Mouse (Mus musculus) midbrain, embryonic 15.5 days (tissue): ENCODE data around the gene Schip1. TPM values are rescaled to one million over a fixed set of nuclear protein-coding genes. Genes with fewer than 3 reads are reported as not detected.

Experiments
- ATAC-seq: fragments of 200-750 bp; cut with Nextera tagmentation; replicated peaks from 2 replicates; pipeline ENCODE4 v1.8.0; 2017; ENCODE audit warnings: moderate TSS enrichment
- H3K27ac ChIP-seq: fragments of 300-500 bp; sonication (generic); 2 replicates; pipeline ENCODE4 v1.5.1; 2015; ENCODE audit warnings: mild to moderate bottlenecking, inconsistent platforms
- H3K27me3 ChIP-seq: fragments of 300-500 bp; sonication (generic); replicated peaks from 2 replicates; pipeline ENCODE4 v1.6.1; 2015; ENCODE audit warnings: inconsistent platforms
- H3K36me3 ChIP-seq: fragments of 300-500 bp; sonication (generic); replicated peaks from 2 replicates; pipeline ENCODE4 v1.6.1; 2015; ENCODE audit warnings: inconsistent platforms
- H3K4me1 ChIP-seq: fragments of 300-500 bp; sonication (generic); 2 replicates; pipeline ENCODE4 v1.6.1; 2015; ENCODE audit warnings: inconsistent platforms
- H3K4me2 ChIP-seq: fragments of 300-500 bp; sonication (generic); 2 replicates; pipeline ENCODE4 v1.6.1; 2015; ENCODE audit warnings: inconsistent platforms, mild to moderate bottlenecking, moderate library complexity
- H3K4me3 ChIP-seq: fragments of 300-500 bp; sonication (generic); 2 replicates; pipeline ENCODE4 v1.5.1; 2015; ENCODE audit warnings: mild to moderate bottlenecking, inconsistent platforms
- H3K9ac ChIP-seq: fragments of 300-500 bp; sonication (generic); 2 replicates; pipeline ENCODE4 v1.6.1; 2015; ENCODE audit warnings: mild to moderate bottlenecking, inconsistent platforms
- H3K9me3 ChIP-seq: fragments of 300-500 bp; sonication (generic); 2 replicates; pipeline ENCODE4 v1.6.1; 2016; ENCODE audit warnings: inconsistent platforms
- whole genome bisulfite sequencing: fragments of 180-500 bp; shearing (Covaris S2); methylation state at CpG from one replicate; pipeline ENCODE4 v1.1.7; 2015; ENCODE audit warnings: mixed read lengths; 5-methylcytosine and 5-hydroxymethylcytosine counted together
- polyA plus RNA-seq: library from polyadenylated mRNA; unstranded; fragments of >200 nt; fragmentation: Nextera tagmentation; extraction: Ambion mirVana; gene quantifications from 2 replicates; pipeline ENCODE4 v1.2.1, GENCODE M21; 2015

Schip1 gene
- polyA plus RNA-seq, 1 experiment from 2014 or later, result 129 TPM

DNA sequence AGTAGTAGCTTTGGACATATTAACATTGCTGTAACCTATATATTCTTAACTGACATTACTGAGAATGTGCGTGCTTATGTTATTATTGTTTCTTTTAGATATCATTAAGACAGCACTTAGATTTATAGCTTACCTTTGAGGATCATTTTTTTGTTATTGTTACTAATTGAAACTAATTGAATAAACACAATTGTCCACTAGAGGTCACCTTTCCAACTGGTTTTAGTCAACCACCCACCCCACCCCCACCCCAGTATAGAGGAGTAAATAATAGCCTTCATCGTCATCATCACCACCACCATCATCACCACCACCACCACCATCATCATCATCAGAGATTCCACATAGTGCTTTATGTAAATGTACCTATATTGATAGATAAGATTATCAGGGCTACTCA, 498.2 kb downstream of the Schip1 start:
- Histone ChIP-seq H3K27ac (no peak overlapping the region), H3K4me1 (peaks cover 16% of the 10 kb centered on the region), H3K9me3 (no peaks in the 10 kb centered on the region), H3K4me3 (no peak overlapping the region), H3K27me3 (no peaks in the 10 kb centered on the region), H3K36me3 (no peaks in the 10 kb centered on the region), H3K4me2 (no peak overlapping the region), H3K9ac (no peak overlapping the region)
- 75% methylated on average over 2 of the region's 2 CpGs for WGBS
- ATAC-seq, result no peak

- Histone ChIP-seq H3K27ac (peak overlapping the region; percentile 30; the same call in 1 of the 2 replicates), H3K36me3 (no peaks in the 10 kb centered on the region), H3K4me3 (no peak overlapping the region), H3K4me2 (no peak overlapping the region), H3K9me3 (no peaks in the 10 kb centered on the region), H3K4me1 (peaks cover 16% of the 10 kb centered on the region), H3K27me3 (no peaks in the 10 kb centered on the region), H3K9ac (no peak overlapping the region)
- 54% methylated on average over 8 of the region's 8 CpGs for WGBS
- peak; percentile 49 for ATAC-seq
Measured at GRCm38 (mm10) chr3:68563922-68564321, 499.3 kb downstream of the Schip1 start.

GRCm38 (mm10) chr3:68564978-68565674, 500.5 kb downstream of the Schip1 start:
- ATAC-seq, result peak; percentile 55; the same call in 1 of the 2 replicates
- H3K9me3 ChIP-seq, result no peaks in the 10 kb centered on the region
- peaks cover 16% of the 10 kb centered on the region for H3K4me1 ChIP-seq
- 46% methylated on average over 10 of the region's 10 CpGs for WGBS
- no peak overlapping the region for H3K27ac ChIP-seq
- no peak overlapping the region for H3K4me3 ChIP-seq
- H3K27me3 ChIP-seq, result no peaks in the 10 kb centered on the region
- H3K4me2 ChIP-seq, result no peak overlapping the region
- no peak overlapping the region for H3K9ac ChIP-seq
- H3K36me3 ChIP-seq, result no peaks in the 10 kb centered on the region

GRCm38 (mm10) chr3:68565675-68566055, 501.1 kb downstream of the Schip1 start:
- Histone ChIP-seq H3K4me3 (no peak overlapping the region), H3K9ac (no peak overlapping the region), H3K27ac (no peak overlapping the region), H3K36me3 (no peaks in the 10 kb centered on the region), H3K4me1 (peaks cover 16% of the 10 kb centered on the region), H3K4me2 (no peak overlapping the region), H3K27me3 (no peaks in the 10 kb centered on the region), H3K9me3 (no peaks in the 10 kb centered on the region)
- ATAC-seq, result no peak
- WGBS, result 49% methylated on average over 4 of the region's 4 CpGs

DNA sequence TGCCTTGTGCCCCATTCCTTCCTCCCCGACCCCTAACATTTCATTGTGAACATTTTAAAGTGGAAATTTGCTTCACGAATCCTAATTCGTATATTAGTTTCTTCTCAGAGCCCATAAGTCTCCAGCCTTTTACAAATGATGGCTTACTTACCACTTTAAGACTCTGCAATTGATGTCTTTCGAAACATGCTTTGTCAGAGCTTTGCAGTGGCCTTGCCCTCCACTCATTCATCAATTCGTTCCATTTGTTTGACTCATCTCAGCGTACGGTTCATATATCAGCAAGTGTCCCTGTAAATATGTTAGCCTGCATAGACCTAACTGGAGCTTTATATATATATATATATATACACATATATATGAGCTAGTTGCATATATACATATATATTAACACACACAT, 503.0 kb downstream of the Schip1 start:
- no peak overlapping the region for H3K9ac ChIP-seq
- H3K9me3 ChIP-seq, result no peaks in the 10 kb centered on the region
- WGBS, result 76% methylated on average over 7 of the region's 7 CpGs

GRCm38 (mm10) chr3:68568149-68568548, 503.5 kb downstream of the Schip1 start:
- WGBS, result 83% methylated on average over 3 of the region's 3 CpGs
- Histone ChIP-seq H3K4me1 (peaks cover 24% of the 10 kb centered on the region), H3K4me2 (no peak overlapping the region), H3K27ac (no peak overlapping the region), H3K4me3 (no peak overlapping the region), H3K27me3 (no peaks in the 10 kb centered on the region), H3K9me3 (no peaks in the 10 kb centered on the region), H3K9ac (no peak overlapping the region), H3K36me3 (no peaks in the 10 kb centered on the region)
- ATAC-seq, result no peak

More for the DNA sequence above, 503.0 kb downstream of the Schip1 start:
- Histone ChIP-seq H3K4me2 (no peak overlapping the region), H3K4me3 (no peak overlapping the region), H3K27me3 (no peaks in the 10 kb centered on the region), H3K36me3 (no peaks in the 10 kb centered on the region), H3K4me1 (peaks cover 21% of the 10 kb centered on the region), H3K27ac (no peak overlapping the region)
- ATAC-seq, result no peak

- Histone ChIP-seq H3K4me3 (no peak overlapping the region), H3K27me3 (no peaks in the 10 kb centered on the region), H3K4me1 (peaks cover 27% of the 10 kb centered on the region), H3K9me3 (no peaks in the 10 kb centered on the region), H3K4me2 (no peak overlapping the region), H3K9ac (no peak overlapping the region), H3K27ac (no peak overlapping the region), H3K36me3 (no peaks in the 10 kb centered on the region)
- ATAC-seq, result no peak
- WGBS, result 47% methylated on average over 7 of the region's 7 CpGs
Measured at GRCm38 (mm10) chr3:68568716-68569115, 504.1 kb downstream of the Schip1 start.

GRCm38 (mm10) chr3:68570319-68570718, 505.7 kb downstream of the Schip1 start:
- Histone ChIP-seq H3K27ac (no peak overlapping the region), H3K36me3 (no peaks in the 10 kb centered on the region), H3K9me3 (no peaks in the 10 kb centered on the region), H3K9ac (no peak overlapping the region), H3K4me2 (no peak overlapping the region), H3K4me3 (no peak overlapping the region), H3K4me1 (peaks cover 30% of the 10 kb centered on the region), H3K27me3 (no peaks in the 10 kb centered on the region)
- 93% methylated on average over 4 of the region's 4 CpGs for WGBS
- ATAC-seq, result no peak

- Histone ChIP-seq H3K4me1 (peaks cover 46% of the 10 kb centered on the region), H3K36me3 (no peaks in the 10 kb centered on the region)
- WGBS, result 6% methylated on average over 28 of the region's 28 CpGs
Measured at GRCm38 (mm10) chr3:68572249-68573225, 507.9 kb downstream of the Schip1 start.

GRCm38 (mm10) chr3:68573226-68573624, 508.6 kb downstream of the Schip1 start:
- H3K27ac ChIP-seq, result peak overlapping the region; percentile 98
- no peak for ATAC-seq

More at GRCm38 (mm10) chr3:68572249-68573225, 507.9 kb downstream of the Schip1 start:
- Histone ChIP-seq H3K9ac (peak overlapping the region; percentile 80), H3K4me3 (peak overlapping the region; percentile 59), H3K4me2 (peak overlapping the region; percentile 72), H3K27me3 (no peaks in the 10 kb centered on the region), H3K27ac (peak overlapping the region; percentile 98), H3K9me3 (no peaks in the 10 kb centered on the region)
- peak; percentile 94 for ATAC-seq

GRCm38 (mm10) chr3:68574097-68574496, 509.5 kb downstream of the Schip1 start:
- 26% methylated on average over 8 of the region's 8 CpGs for WGBS
- Histone ChIP-seq H3K4me1 (peaks cover 49% of the 10 kb centered on the region), H3K27ac (peak overlapping the region; percentile 98; the same call in 1 of the 2 replicates), H3K27me3 (no peaks in the 10 kb centered on the region), H3K9ac (peak overlapping the region; percentile 80; the same call in 1 of the 2 replicates), H3K36me3 (no peaks in the 10 kb centered on the region), H3K9me3 (no peaks in the 10 kb centered on the region), H3K4me2 (peak overlapping the region; percentile 72), H3K4me3 (peak overlapping the region; percentile 59)
- no peak for ATAC-seq

More at GRCm38 (mm10) chr3:68573226-68573624, 508.6 kb downstream of the Schip1 start:
- Histone ChIP-seq H3K4me3 (peak overlapping the region; percentile 59), H3K36me3 (no peaks in the 10 kb centered on the region), H3K4me2 (peak overlapping the region; percentile 72), H3K4me1 (peaks cover 46% of the 10 kb centered on the region), H3K9ac (peak overlapping the region; percentile 80), H3K9me3 (no peaks in the 10 kb centered on the region), H3K27me3 (no peaks in the 10 kb centered on the region)
- 44% methylated on average over 3 of the region's 3 CpGs for whole genome bisulfite sequencing

- Histone ChIP-seq H3K4me1 (peaks cover 51% of the 10 kb centered on the region), H3K4me3 (peak overlapping the region; percentile 59), H3K9ac (peak overlapping the region; percentile 7; the same call in 1 of the 2 replicates), H3K36me3 (no peaks in the 10 kb centered on the region), H3K4me2 (peak overlapping the region; percentile 72), H3K27me3 (no peaks in the 10 kb centered on the region), H3K9me3 (no peaks in the 10 kb centered on the region), H3K27ac (peak overlapping the region; percentile 66)
- 42% methylated on average over 8 of the region's 8 CpGs for WGBS
- no peak for ATAC-seq
Measured at GRCm38 (mm10) chr3:68574565-68574964, 510.0 kb downstream of the Schip1 start.
